Mouse (Mus musculus): ENCODE results near the gene Psmb7.

Gene Psmb7

GRCm38 (mm10) chr2:38637716-38638267 is 6.1 kb downstream of the Psmb7 start:
- DNase-seq (ENCODE audit: low read depth) = no peak

DNA sequence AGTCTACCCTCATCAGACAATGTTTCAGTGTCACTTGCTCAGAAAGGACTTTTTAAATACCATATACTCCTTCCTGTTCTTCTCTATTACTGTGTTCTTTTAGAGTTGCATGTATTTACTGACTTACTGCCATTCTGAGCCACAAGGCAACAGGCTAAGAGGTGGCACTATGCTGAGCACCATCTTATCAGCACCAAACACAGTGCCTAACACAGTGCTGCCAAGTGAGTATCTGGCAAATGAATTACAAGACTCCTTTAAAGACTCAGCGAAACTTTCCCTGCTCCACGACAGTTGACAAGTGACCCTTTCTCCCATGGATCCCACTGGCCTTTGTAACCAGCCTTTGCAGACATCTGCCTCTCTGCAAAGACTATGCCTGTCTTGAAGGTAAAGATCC is 13.3 kb downstream of the Psmb7 start:
- no peak for DNase-seq (ENCODE audit: low read depth)

DNA sequence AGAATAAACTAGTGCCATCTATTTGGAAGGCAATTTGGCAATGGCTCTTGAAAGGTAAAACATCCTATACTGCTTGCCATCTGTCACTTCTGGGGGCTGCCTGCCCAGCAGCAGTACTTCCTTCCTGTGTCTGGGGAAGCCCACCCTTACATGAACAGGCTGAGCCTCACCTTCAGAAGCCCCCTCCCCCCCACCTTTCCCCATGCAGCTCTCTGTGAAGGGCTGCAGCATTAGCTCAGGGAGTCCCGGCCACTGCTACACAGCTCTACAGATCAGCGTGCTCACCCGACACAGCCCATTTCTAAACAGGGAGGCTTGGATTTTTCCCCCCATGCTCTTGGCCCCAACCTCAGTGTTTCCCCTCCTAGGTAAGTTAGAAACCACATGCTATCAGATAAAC is 14.4 kb downstream of the Psmb7 start:
- DNase-seq (ENCODE audit: low read depth) = no peak

GRCm38 (mm10) chr2:38628801-38629200 is 15.1 kb downstream of the Psmb7 start:
- no peak for DNase-seq (ENCODE audit: low read depth)

GRCm38 (mm10) chr2:38623821-38624590 is 19.9 kb downstream of the Psmb7 start:
- DNase-seq (ENCODE audit: low read depth) = no peak

- no peak for DNase-seq (ENCODE audit: low read depth)
Observed at GRCm38 (mm10) chr2:38623411-38623810, 20.5 kb downstream of the Psmb7 start.

DNA sequence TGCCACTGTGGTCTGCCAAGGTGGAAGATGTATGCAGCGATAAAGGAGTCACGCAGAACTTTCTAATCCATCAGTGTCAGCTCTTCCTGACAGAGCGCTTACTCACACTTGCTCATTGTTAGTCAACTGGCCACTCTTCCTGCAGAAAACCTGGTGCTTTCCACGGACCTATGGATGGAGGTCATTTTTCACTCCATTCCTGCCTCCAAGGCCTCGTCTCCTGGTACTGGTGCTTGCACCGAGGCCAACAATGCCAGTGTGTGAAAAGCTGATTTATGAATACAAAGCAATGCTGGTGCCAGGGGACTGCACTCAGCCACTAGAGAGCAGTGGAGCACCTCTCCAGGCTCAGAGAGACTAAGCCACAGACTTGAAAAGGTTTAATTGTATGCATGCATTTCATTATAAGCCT is 22.3 kb downstream of the Psmb7 start:
- DNase-seq (ENCODE audit: low read depth) = peak; percentile 36

DNA sequence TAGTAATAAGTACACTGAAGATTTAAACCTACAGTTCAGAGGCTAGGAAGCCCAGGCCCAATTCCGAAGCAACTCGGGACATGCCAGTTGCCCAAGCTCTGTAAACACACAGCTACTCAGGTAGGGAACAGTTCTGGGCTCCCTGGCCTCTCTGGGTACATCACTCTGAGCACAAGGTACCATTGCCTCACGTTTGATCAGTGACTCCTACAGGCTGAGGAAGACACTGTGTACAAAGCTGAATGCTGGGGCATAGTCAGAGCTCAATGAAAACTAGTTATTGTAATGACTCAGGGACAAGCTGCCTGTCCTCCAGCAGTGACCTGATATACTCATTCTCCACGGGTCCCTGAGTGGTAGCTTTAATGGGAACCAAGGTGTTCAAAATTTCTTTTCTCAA is 22.8 kb downstream of the Psmb7 start:
- no peak for DNase-seq (ENCODE audit: low read depth)

DNA sequence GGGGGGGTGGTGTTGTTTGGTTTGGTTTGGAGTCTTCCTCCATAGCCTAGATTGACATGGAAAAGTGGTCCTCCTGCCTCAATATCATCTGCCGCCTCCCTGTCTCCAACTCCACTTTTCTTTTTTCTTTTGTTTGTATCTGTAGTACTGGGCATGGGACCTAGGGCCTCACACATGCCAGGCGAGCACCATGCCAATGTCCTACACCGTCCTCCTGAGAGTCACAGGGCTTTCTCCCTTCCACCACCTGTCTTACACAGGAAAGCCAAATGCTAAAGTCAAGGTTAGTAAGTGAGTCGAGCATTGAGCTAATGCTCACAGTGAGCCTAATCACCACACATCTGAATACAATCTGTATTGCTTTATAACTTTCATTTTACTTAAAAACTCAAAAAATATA is 24.1 kb downstream of the Psmb7 start:
- no peak for DNase-seq (ENCODE audit: low read depth)

- no peak for DNase-seq (ENCODE audit: low read depth)
Observed at GRCm38 (mm10) chr2:38616956-38617872, 26.7 kb downstream of the Psmb7 start.

GRCm38 (mm10) chr2:38616072-38616471 is 27.8 kb downstream of the Psmb7 start:
- DNase-seq (ENCODE audit: low read depth) = peak; percentile 53

DNA sequence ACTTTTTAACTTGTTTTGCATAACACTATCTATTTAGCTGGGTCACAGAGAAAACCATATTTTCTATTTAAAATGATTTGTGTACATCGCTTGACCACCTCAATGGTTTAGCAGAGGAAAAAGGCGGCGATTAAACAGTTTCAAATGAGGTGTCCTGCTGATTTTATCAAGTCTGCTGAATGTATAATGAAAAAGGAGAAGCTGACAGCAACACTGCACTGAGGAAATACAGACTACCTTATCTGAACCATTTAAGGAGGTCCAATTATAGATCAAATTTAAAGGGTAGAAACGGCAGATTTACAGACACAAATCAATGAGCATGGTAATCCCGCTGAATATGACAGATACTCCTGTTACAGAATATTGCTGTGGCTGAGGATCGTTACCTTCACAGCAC is 29.4 kb downstream of the Psmb7 start:
- no peak for DNase-seq (ENCODE audit: low read depth)

DNA sequence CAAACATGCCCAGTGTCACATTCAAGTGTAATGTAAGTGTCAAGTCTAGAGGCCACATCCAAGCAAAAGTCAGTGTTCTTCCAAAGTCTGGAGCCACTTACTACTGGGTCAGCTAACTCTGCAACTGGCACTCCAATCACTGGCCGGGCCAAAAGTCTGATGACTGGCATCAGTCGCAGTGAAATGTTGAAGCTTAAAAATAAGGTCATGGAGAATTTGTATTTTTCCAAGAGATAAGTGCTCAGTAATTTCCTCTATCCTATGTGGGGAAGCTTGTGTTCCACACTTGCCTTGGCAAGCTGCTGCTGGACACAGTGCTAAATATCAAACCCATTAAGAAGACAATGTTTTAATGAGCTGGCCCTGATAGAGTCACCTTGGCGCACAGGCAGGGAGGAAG is 30.3 kb downstream of the Psmb7 start:
- no peak for DNase-seq (ENCODE audit: low read depth)

DNA sequence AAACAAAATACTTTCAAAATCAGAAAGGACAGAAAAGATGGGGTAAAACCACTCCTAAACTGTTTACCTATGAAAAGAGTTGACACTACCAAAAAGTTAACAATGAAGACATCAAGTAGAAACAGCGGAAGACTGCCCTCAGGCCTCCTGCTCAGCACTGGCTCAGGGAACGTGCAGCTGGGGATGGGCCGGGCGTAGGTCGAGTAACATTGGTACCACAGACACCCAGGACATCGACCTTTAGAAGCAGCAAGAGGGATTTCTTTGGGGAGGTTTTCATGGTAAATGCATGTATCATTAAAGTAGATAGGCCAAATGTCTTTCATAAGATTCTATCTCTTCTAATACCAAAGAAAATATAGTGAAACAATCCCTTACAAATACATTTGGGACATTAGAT is 31.3 kb downstream of the Psmb7 start:
- DNase-seq (ENCODE audit: low read depth) = no peak

- no peak for DNase-seq (ENCODE audit: low read depth)
Observed at GRCm38 (mm10) chr2:38610161-38610560, 33.7 kb downstream of the Psmb7 start.

GRCm38 (mm10) chr2:38609310-38609709 is 34.6 kb downstream of the Psmb7 start:
- no peak for DNase-seq (ENCODE audit: low read depth)

DNA sequence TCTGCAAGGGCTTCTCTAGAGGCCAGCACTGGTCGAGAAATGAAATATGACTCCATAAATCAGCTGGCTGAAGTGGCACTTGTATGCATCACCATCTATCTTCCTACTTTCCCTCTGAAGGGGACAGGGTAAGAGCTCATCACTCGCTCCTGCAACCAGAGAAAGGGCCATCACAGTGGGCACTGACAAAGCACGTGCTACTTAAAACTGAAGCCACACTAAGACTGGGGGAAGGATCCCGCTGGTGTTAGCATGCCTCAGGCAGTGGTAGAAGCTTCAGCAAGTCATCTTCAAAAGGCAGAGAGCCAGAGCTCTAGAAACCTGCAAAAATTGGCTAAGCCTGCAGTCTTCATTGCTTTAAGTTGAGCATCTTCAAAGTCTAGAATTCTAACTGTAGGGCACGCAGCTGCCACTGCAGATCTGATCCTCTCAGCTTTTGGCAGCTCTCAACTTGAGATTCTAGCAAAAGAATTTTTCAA is 35.0 kb downstream of the Psmb7 start:
- no peak for DNase-seq (ENCODE audit: low read depth)

DNA sequence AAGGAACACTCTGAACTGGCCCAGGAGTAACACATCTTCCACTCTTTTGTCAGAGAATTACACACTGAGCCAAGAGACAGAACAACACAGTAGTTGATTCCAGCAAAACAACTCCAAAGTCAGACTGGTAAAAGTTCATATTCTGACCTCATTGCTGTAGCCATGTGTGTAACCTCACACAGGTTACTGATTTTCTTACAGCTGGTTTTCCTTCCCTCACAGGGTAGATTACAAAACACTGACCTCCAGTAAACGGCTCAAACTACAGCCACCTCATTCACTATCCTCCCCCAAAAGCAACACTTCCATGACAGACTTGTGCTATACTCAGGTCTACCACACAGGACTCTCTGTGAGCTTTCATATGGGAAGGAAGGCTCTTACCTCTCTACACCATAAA is 36.2 kb downstream of the Psmb7 start:
- DNase-seq (ENCODE audit: low read depth) = no peak

GRCm38 (mm10) chr2:38600842-38601241 is 43.0 kb downstream of the Psmb7 start:
- no peak for DNase-seq (ENCODE audit: low read depth)

DNA sequence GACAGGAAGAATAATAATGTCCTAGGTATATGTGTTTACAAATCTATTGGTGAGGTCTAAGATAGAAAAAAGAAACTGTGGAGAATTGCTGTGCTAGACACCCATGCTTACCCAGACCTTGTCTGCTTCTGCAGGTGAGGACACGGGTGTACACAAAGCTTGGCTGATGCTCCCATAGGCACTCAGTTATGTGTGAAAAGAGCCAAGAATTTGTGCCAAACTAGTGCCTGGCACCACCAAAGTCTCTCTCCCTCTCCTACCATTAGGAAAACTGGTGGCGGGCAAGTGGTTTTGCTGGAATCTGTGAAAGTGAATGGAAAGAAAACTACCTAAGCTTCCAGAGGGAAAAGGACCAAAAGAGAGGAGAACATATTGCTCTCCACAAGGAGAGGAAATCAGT is 45.5 kb downstream of the Psmb7 start:
- DNase-seq (ENCODE audit: low read depth) = no peak

GRCm38 (mm10) chr2:38597896-38598295 is 46.0 kb downstream of the Psmb7 start:
- no peak for DNase-seq (ENCODE audit: low read depth)

GRCm38 (mm10) chr2:38594874-38595273 is 49.0 kb downstream of the Psmb7 start:
- DNase-seq (ENCODE audit: low read depth) = no peak
